Mouse (Mus musculus): ENCODE data around the gene Chga. TPM values are rescaled to one million over a fixed set of nuclear protein-coding genes. Genes with fewer than 3 reads are reported as not detected.
A peak's percentile ranks its signal among the peaks of the same experiment; 100 is the strongest.

Gene Chga
- polyA plus RNA-seq, 1 experiment: 73.7 TPM

- no peaks in the 10 kb centered on the region for H3K36me3 ChIP-seq (ENCODE audit: control insufficient read depth, insufficient read depth, low read length)
- peaks cover 2% of the 10 kb centered on the region for H3K4me1 ChIP-seq (ENCODE audit: control insufficient read depth, insufficient read depth, insufficient read length, low read length)
- no peak for TF ChIP-seq POLR2A (IDR thresholded peaks at IDR 0.05; ENCODE audit: low read depth, low read length)
- no peak for TF ChIP-seq CTCF (IDR thresholded peaks at IDR 0.05; ENCODE audit: extremely low read depth, insufficient read length, insufficient replicate concordance, low read depth, low read length)
- H3K4me3 ChIP-seq (ENCODE audit: low read depth, low read length): no peak overlapping the region
- peaks cover 13% of the 10 kb centered on the region for H3K27me3 ChIP-seq (ENCODE audit: control insufficient read depth, insufficient read depth, low read length)
- 54% methylated on average over 3 of the region's 3 CpGs for WGBS
- no peak overlapping the region for H3K27ac ChIP-seq (ENCODE audit: insufficient read depth, low read depth, low read length)
Measured at GRCm38 (mm10) chr12:102555850-102556249, 1.1 kb downstream of the Chga start.

DNA sequence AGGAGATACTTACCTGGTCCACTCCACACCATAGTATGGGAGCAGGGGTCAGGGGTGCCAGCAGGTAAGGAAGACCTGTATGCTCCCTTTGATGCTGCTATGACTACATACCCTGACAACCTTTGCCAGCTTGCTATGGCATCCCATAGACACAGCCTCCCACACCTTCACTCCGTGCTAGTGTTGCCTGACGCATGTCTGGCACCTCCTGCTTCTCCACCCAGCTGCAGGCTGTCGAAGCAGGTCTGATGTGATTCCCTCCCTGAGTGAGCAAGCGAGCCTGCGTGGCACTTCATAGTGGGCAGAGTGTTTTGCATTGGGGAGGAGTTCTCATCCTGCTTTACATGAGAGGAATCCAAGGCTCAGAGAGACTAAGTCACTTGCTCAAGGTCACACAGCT is 2.6 kb downstream of the Chga start:
- Histone ChIP-seq H3K27me3 (ENCODE audit: control insufficient read depth, insufficient read depth, low read length) (peaks cover 13% of the 10 kb centered on the region), H3K27ac (ENCODE audit: insufficient read depth, low read depth, low read length) (no peak overlapping the region), H3K36me3 (ENCODE audit: control insufficient read depth, insufficient read depth, low read length) (no peaks in the 10 kb centered on the region), H3K4me1 (ENCODE audit: control insufficient read depth, insufficient read depth, insufficient read length, low read length) (peaks cover 2% of the 10 kb centered on the region), H3K4me3 (ENCODE audit: low read depth, low read length) (no peak overlapping the region)
- WGBS: 80% methylated on average over 5 of the region's 5 CpGs
- TF ChIP-seq CTCF (IDR thresholded peaks at IDR 0.05; ENCODE audit: extremely low read depth, insufficient read length, insufficient replicate concordance, low read depth, low read length) (no peak), POLR2A (IDR thresholded peaks at IDR 0.05; ENCODE audit: low read depth, low read length) (no peak)

- peak overlapping the region; percentile 27 for H3K4me3 ChIP-seq (ENCODE audit: low read depth, low read length)
- H3K27me3 ChIP-seq (ENCODE audit: control insufficient read depth, insufficient read depth, low read length): no peaks in the 10 kb centered on the region
- peaks cover 19% of the 10 kb centered on the region for H3K4me1 ChIP-seq (ENCODE audit: control insufficient read depth, insufficient read depth, insufficient read length, low read length)
- H3K27ac ChIP-seq (ENCODE audit: insufficient read depth, low read depth, low read length): peak overlapping the region; percentile 91
- no peak for TF ChIP-seq CTCF (IDR thresholded peaks at IDR 0.05; ENCODE audit: extremely low read depth, insufficient read length, insufficient replicate concordance, low read depth, low read length)
- TF ChIP-seq POLR2A (IDR thresholded peaks at IDR 0.05; ENCODE audit: low read depth, low read length): no peak
- H3K36me3 ChIP-seq (ENCODE audit: control insufficient read depth, insufficient read depth, low read length): peaks cover 17% of the 10 kb centered on the region
- 32% methylated on average over 6 of the region's 6 CpGs for WGBS
Measured at GRCm38 (mm10) chr12:102565086-102565485, 10.3 kb downstream of the Chga start.

DNA sequence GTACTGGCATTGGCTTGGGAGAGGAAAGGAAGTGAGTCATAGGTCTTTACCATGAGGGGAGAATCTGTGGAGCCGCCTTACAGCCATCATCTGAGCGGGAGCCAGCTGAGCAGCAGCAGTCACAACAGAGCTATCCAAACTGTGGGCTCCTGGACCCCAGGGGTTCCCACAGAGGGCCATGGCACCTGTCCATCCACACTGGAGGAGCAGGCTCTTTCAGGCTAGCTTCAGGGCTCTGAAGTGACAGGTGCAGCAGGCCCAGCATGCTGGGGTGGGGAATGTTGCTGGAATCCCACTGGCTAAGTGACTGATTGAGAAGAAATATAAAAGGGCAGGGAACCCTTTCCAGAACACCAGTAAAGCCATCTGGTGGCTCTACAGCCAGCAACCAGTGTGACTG is 12.2 kb downstream of the Chga start:
- WGBS: 75% methylated on average over 2 of the region's 2 CpGs
- TF ChIP-seq CTCF (IDR thresholded peaks at IDR 0.05; ENCODE audit: extremely low read depth, insufficient read length, insufficient replicate concordance, low read depth, low read length) (no peak), POLR2A (IDR thresholded peaks at IDR 0.05; ENCODE audit: low read depth, low read length) (no peak)

GRCm38 (mm10) chr12:102568219-102568618 is 13.4 kb downstream of the Chga start:
- H3K4me3 ChIP-seq (ENCODE audit: low read depth, low read length): no peak overlapping the region
- TF ChIP-seq POLR2A (IDR thresholded peaks at IDR 0.05; ENCODE audit: low read depth, low read length) (no peak), CTCF (IDR thresholded peaks at IDR 0.05; ENCODE audit: extremely low read depth, insufficient read length, insufficient replicate concordance, low read depth, low read length) (no peak)
- no peaks in the 10 kb centered on the region for H3K27me3 ChIP-seq (ENCODE audit: control insufficient read depth, insufficient read depth, low read length)
- peaks cover 13% of the 10 kb centered on the region for H3K4me1 ChIP-seq (ENCODE audit: control insufficient read depth, insufficient read depth, insufficient read length, low read length)
- WGBS: 71% methylated on average over 7 of the region's 7 CpGs
- H3K27ac ChIP-seq (ENCODE audit: insufficient read depth, low read depth, low read length): no peak overlapping the region
- H3K36me3 ChIP-seq (ENCODE audit: control insufficient read depth, insufficient read depth, low read length): peaks cover 47% of the 10 kb centered on the region

More for the DNA sequence above, 12.2 kb downstream of the Chga start:
- Histone ChIP-seq H3K27ac (ENCODE audit: insufficient read depth, low read depth, low read length) (no peak overlapping the region), H3K36me3 (ENCODE audit: control insufficient read depth, insufficient read depth, low read length) (peaks cover 34% of the 10 kb centered on the region), H3K4me1 (ENCODE audit: control insufficient read depth, insufficient read depth, insufficient read length, low read length) (peaks cover 19% of the 10 kb centered on the region), H3K27me3 (ENCODE audit: control insufficient read depth, insufficient read depth, low read length) (no peaks in the 10 kb centered on the region), H3K4me3 (ENCODE audit: low read depth, low read length) (no peak overlapping the region)

DNA sequence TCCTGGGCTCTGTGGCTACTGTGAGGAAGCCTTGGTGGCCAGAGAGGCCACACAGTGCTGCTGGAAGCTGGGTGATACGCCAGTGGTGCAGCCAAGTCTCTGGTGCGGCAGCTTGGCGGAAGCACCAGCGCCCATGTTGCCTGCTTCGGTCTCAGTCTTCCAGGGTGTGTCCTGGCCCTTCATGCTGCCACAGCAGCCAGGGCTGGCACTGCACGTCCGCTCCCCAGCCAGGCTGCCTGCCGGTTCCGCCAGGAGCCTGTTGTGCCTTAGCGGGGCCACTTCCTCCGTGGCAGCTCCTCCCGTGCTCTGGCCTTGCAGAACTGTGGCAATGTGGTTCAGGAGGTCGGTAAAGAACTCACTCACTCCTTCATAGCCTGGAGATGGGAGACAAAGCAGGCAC is 15.3 kb downstream of the Chga start:
- WGBS: 84% methylated on average over 13 of the region's 13 CpGs
- peaks cover 65% of the 10 kb centered on the region for H3K36me3 ChIP-seq (ENCODE audit: control insufficient read depth, insufficient read depth, low read length)
- H3K4me3 ChIP-seq (ENCODE audit: low read depth, low read length): no peak overlapping the region
- H3K27ac ChIP-seq (ENCODE audit: insufficient read depth, low read depth, low read length): no peak overlapping the region
- H3K27me3 ChIP-seq (ENCODE audit: control insufficient read depth, insufficient read depth, low read length): no peaks in the 10 kb centered on the region
- TF ChIP-seq POLR2A (IDR thresholded peaks at IDR 0.05; ENCODE audit: low read depth, low read length): no peak
- no peak for TF ChIP-seq CTCF (IDR thresholded peaks at IDR 0.05; ENCODE audit: extremely low read depth, insufficient read length, insufficient replicate concordance, low read depth, low read length)
- peaks cover 5% of the 10 kb centered on the region; the same call in 1 of the 2 replicates for H3K4me1 ChIP-seq (ENCODE audit: control insufficient read depth, insufficient read depth, insufficient read length, low read length)

DNA sequence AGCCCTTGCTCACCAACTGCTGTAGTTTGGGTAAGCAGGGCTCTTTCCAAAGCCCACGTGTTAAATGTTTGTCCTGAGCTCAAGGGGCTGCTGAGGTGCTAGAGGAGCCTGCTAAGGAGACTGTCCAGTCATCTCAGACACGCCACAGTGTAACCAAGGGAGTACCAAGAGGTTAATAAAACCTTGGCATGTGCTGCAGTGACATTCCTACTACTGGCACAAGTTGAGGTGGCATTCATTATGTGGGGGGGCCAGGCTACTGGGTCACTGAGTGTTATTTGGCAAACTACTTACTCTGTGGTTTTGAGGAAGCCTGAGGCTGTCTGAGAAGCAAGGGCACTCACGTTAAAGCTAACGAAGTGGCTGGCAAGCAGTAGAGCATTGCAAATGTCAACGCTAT is 16.0 kb downstream of the Chga start:
- Histone ChIP-seq H3K36me3 (ENCODE audit: control insufficient read depth, insufficient read depth, low read length) (peaks cover 70% of the 10 kb centered on the region), H3K27me3 (ENCODE audit: control insufficient read depth, insufficient read depth, low read length) (no peaks in the 10 kb centered on the region), H3K4me3 (ENCODE audit: low read depth, low read length) (no peak overlapping the region), H3K27ac (ENCODE audit: insufficient read depth, low read depth, low read length) (no peak overlapping the region), H3K4me1 (ENCODE audit: control insufficient read depth, insufficient read depth, insufficient read length, low read length) (peaks cover 3% of the 10 kb centered on the region; the same call in 1 of the 2 replicates)
- 79% methylated on average over 5 of the region's 5 CpGs for WGBS
- no peak for TF ChIP-seq CTCF (IDR thresholded peaks at IDR 0.05; ENCODE audit: extremely low read depth, insufficient read length, insufficient replicate concordance, low read depth, low read length)
- TF ChIP-seq POLR2A (IDR thresholded peaks at IDR 0.05; ENCODE audit: low read depth, low read length): no peak

Measured in small intestine, adult 2 months (tissue).